Mouse (Mus musculus) ES-Bruce4 (cell line): ENCODE measurements around the gene Krtap5-1.
"Not testable (repeated sequence)": the region's sequence is repeated elsewhere in the genome, so short reads cannot be mapped to it uniquely, and the experiment has no call there.

Experiments used
- CTCF ChIP-seq: IDR thresholded peaks from one replicate; pipeline ENCODE4 v1.8.1; 2011; ENCODE audit warnings: low read depth, low read length
- POLR2A ChIP-seq: IDR thresholded peaks from one replicate; pipeline ENCODE4 v1.8.1; 2011; ENCODE audit warnings: low read length; ENCODE audit not compliant: insufficient read depth

GRCm38 (mm10) chr7:142296108-142296507 lies 810 bp downstream of the Krtap5-1 start:
- not testable (repeated sequence) for TF ChIP-seq CTCF, POLR2A
